Mouse (Mus musculus) erythroblast, embryonic 14.5 days (primary cell): ENCODE results near the gene Ugt1a7c. TPM values are rescaled to one million over a fixed set of nuclear protein-coding genes. Genes with fewer than 3 reads are reported as not detected.
"Not testable (repeated sequence)": the region's sequence is repeated elsewhere in the genome, so short reads cannot be mapped to it uniquely, and the experiment has no call there.

Source experiments
- H3K27me3 ChIP-seq: 2 replicates; pipeline ENCODE4 v1.6.1; 2012; ENCODE audit warnings: inconsistent platforms; ENCODE audit not compliant: control insufficient read depth
- H3K36me3 ChIP-seq: 2 replicates; pipeline ENCODE4 v1.6.1; 2012; ENCODE audit warnings: mild to moderate bottlenecking, inconsistent platforms; ENCODE audit not compliant: control insufficient read depth
- H3K4me1 ChIP-seq: 2 replicates; pipeline ENCODE4 v1.6.1; 2012; ENCODE audit warnings: inconsistent platforms; ENCODE audit not compliant: control insufficient read depth
- H3K4me3 ChIP-seq: replicated peaks from 2 replicates; pipeline ENCODE3; 2012; ENCODE audit warnings: moderate library complexity, mild to moderate bottlenecking, inconsistent platforms
- H3K9me3 ChIP-seq: 2 replicates; pipeline ENCODE4 v1.6.1; 2012; ENCODE audit warnings: low read length, inconsistent platforms, mixed read lengths; ENCODE audit not compliant: control insufficient read depth
- GATA1 ChIP-seq: IDR thresholded peaks from 2 replicates; pipeline ENCODE4 v1.6.1; 2012; ENCODE audit warnings: low read length, inconsistent platforms, mixed read lengths
- TAL1 ChIP-seq: IDR thresholded peaks from 3 replicates; pipeline ENCODE4 v1.6.1; 2012; ENCODE audit warnings: low read length, inconsistent platforms, mixed read lengths
- polyA plus RNA-seq: library from polyadenylated mRNA; stranded (reverse); fragments of >175 nt; gene quantifications from 2 replicates; pipeline ENCODE4 v1.2.3, GENCODE M21; 2012

Gene Ugt1a7c
- polyA plus RNA-seq, 1 experiment, result 0.06 TPM

DNA sequence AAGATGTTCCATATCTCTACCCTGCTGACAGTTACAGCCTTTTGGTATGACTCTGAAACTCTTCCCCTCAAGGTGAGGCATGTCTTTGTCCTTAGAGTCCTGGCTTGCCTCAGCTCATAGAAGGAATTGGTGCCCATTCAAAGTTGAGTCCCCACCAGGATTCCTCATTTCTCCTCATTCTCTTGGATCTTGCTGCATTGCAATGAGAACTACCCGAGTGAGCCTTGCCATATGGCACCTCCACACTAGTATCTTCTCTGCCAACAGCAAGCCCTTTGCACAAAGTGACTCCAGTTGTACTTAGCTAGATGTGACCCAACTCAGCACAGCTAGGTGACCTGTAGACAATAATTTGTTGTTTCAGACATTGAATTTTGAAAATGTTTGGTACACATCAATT, 128.7 kb downstream of the Ugt1a7c start:
- Histone ChIP-seq H3K27me3 (no peaks in the 10 kb centered on the region), H3K9me3 (peaks cover 18% of the 10 kb centered on the region), H3K4me1 (peaks cover 3% of the 10 kb centered on the region), H3K36me3 (no peaks in the 10 kb centered on the region), H3K4me3 (no peak overlapping the region)
- no peak for TF ChIP-seq TAL1
- no peak for TF ChIP-seq GATA1

DNA sequence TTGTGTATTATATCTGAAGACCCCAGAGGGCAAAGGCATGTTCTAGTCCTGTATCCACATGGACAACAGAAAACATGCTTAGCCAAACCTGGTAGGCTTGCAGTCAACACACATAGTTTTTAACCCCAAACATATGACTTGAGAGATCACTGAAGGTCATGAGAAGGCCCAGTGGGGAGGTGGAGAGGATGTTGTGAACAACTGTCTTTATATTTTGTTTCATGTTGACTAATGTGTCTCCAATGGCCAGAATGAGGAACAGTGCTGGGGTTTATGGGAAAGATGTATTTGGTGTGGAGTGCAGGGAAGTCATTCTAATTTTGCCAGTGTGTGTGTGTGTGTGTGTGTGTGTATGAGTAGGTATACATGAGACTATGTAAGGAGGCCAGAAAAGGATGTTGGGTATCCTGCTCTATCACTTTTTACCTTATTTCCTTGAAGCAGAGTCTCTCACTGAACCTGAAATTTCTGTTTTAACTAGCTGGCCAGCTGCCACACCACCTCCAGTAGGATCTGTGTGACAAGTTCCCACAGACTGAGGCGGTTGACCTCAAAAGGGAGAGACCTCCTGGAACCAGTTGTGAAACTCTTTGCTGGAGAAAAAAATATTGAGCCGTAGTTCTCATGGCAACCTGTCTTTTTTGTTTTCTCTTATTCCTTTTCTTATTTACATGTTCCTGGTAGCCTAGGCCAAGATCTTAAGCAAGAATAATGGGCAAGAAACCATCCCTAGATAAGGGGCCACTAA, 129.3 kb downstream of the Ugt1a7c start:
- Histone ChIP-seq H3K4me1 (peaks cover 3% of the 10 kb centered on the region), H3K4me3 (no peak overlapping the region), H3K27me3 (no peaks in the 10 kb centered on the region), H3K9me3 (peaks cover 18% of the 10 kb centered on the region), H3K36me3 (no peaks in the 10 kb centered on the region)
- TF ChIP-seq GATA1 (no peak), TAL1 (no peak)

DNA sequence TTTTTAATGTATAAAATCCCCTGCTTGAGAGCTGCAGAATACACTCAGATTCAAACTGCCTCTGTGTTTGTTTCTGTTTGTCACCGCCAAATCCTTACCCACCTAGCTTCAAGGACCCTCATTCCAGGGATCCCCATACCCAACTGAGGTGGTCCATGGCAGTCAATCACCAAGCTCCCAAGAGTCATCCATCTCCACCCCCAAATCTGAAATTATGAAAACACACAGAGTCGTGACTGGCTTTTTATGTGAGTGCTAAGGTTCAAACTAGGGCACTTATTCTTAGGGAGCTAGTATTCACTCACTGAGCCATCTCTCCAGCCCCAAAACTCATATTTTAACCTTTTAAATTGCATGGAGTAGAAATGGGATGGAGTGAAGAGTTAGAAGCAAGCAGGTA, 130.4 kb downstream of the Ugt1a7c start:
- H3K27me3 ChIP-seq, H3K36me3 ChIP-seq, H3K4me3 ChIP-seq, H3K4me1 ChIP-seq: not testable (repeated sequence)
- H3K9me3 ChIP-seq, result peaks cover 23% of the 10 kb centered on the region

DNA sequence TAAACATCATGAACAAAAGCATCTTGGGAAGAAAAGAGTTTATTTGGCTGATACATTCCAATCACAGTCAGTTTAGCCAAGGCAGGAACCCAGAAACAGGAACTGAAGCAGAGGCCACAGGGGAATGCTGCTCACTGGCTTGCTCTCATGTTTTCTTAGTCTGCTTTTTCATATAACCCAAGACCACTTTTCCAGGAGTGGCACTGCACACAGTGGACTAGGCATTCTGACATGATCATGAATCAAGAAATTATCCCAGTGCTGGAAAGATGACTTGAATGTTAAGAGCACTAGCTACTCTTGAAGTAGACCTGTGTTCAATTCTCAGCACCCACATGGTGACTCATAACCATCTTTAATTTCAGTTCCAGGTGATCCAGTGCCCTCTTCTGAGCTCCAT, 130.9 kb downstream of the Ugt1a7c start:
- peaks cover 3% of the 10 kb centered on the region for H3K4me1 ChIP-seq
- no peaks in the 10 kb centered on the region for H3K36me3 ChIP-seq
- TF ChIP-seq TAL1 (no peak), GATA1 (no peak)
- no peak overlapping the region for H3K4me3 ChIP-seq
- no peaks in the 10 kb centered on the region for H3K27me3 ChIP-seq
- H3K9me3 ChIP-seq, result peaks cover 28% of the 10 kb centered on the region

DNA sequence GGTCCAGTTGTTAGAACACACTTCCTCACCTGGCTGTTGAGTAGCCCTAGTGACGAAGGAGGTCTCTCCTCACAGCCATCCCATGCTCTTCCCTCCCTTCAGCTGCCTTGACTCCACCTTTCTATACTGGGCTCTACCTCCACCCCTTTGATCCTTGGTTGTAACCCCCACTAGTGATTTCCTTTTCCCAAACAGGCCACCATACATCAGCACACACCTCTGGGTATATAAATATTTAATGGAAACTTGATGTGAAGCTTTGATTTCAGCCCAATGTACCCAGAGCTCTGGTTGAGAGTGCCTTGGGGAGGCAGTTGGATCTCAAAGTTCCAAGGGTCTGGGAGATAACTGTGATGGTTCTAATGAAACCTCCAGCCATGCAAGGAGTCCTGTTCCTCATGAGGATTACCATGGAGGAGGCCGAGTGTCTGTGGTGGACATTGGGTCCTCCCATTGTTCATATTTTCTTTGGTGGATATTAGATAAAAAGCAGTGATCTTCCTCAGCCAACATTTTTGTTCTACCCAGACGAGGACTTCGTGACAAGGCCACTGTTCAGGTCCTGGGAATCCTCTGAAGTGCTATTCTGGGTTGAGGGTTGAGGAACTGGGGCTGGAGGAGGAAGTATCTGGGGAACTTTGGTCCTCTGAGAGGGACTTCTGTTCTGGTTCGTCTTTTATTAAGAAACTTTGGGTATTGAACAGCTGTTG, 132.0 kb downstream of the Ugt1a7c start, which contains the start of gene Mroh2a:
Gene Mroh2a, plus strand, starts transcription at position 317 of the 710 bp plus-strand sequence.
- Histone ChIP-seq H3K36me3 (no peaks in the 10 kb centered on the region), H3K4me1 (peaks cover 3% of the 10 kb centered on the region), H3K4me3 (no peak within 1 kb of the TSS), H3K9me3 (peaks cover 29% of the 10 kb centered on the region), H3K27me3 (no peaks in the 10 kb centered on the region)
- TF ChIP-seq GATA1 (no peak), TAL1 (no peak)

DNA sequence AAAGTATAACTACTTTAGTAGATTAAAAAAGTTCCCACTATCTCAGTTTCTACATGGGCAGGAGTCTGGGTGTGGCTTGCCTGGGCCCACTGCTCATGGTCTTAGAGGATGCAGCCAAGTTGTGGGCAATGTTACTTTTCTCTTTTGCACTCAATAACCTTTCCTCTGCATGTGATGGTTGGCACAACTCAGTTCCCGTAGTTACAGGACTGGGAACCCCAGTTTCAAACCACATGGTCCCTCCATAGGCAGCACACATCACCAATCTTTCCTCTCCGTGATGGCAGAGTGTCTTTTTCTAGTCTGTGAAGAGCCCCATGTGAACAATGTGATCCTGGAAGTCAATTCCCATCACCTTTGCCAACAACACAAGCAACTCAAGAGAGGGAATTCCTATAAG, 132.6 kb downstream of the Ugt1a7c start:
- no peak for TF ChIP-seq TAL1
- TF ChIP-seq GATA1, result no peak
- peaks cover 3% of the 10 kb centered on the region for H3K4me1 ChIP-seq
- H3K27me3 ChIP-seq, result no peaks in the 10 kb centered on the region
- no peak overlapping the region for H3K4me3 ChIP-seq
- H3K9me3 ChIP-seq, result peaks cover 34% of the 10 kb centered on the region
- H3K36me3 ChIP-seq, result no peaks in the 10 kb centered on the region

DNA sequence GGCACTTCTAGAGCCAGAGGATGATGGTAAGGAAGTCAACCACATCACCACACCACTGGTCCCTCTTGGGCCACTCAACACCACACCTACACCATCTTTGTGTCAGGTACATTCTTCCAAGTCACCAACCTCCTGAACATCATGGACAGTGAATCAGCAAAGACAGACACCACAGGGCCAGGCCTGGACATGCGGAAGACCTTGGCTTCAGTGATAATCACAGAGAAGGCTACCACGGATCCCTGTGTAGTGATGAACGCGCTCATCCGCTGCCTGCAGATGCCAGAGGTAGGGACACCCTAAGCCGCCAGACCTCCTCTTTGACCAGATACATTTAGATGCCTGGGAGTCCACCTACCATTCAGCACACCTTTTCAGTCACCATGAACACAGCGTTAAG, 133.3 kb downstream of the Ugt1a7c start:
- Histone ChIP-seq H3K4me1 (peaks cover 3% of the 10 kb centered on the region), H3K9me3 (peaks cover 38% of the 10 kb centered on the region), H3K36me3 (no peaks in the 10 kb centered on the region), H3K27me3 (no peaks in the 10 kb centered on the region), H3K4me3 (no peak overlapping the region)
- TF ChIP-seq TAL1, result no peak
- TF ChIP-seq GATA1, result no peak

DNA sequence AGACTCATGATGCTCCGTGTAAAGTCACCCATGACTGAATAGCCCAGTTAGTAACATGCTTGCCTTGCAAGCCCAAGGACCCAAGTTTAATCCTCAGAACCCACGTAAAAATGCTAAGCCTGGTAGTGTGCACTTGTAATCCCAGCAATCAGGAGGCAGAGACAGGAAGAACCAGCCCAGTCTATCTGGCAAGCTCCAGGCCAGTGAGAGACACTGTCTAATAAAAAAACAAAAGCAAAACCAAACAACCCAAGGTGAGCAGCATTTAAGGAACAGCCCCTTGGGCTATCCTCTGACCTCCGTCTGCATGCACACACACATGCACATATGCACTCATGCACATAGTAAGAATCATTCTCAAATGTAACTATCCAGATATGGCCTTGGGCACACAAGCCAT, 134.7 kb downstream of the Ugt1a7c start:
- Histone ChIP-seq H3K9me3 (peaks cover 48% of the 10 kb centered on the region), H3K27me3 (no peaks in the 10 kb centered on the region), H3K4me1 (peaks cover 3% of the 10 kb centered on the region), H3K36me3 (no peaks in the 10 kb centered on the region), H3K4me3 (no peak overlapping the region)
- TF ChIP-seq TAL1 (no peak), GATA1 (no peak)

DNA sequence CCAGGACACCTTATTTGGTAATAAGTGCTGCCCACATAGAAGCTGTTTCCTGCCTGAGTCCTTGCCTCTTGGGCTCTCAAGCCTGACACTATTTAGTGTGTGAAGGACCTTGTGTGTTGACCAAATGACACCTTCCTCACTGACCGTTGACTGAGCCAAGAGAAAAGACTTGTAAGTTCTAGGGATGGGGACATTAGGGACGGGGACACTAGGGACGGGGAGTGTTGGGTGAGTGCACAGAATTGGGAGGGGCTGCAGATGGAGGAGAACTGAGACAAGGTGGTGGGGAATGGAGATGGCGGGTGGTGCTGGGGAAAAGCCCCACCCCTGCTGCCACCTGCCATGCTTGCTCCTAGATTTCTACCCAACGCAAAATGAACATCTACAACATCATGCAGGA, 135.1 kb downstream of the Ugt1a7c start:
- H3K4me1 ChIP-seq, result peaks cover 3% of the 10 kb centered on the region
- no peak overlapping the region for H3K4me3 ChIP-seq
- TF ChIP-seq GATA1 (no peak), TAL1 (no peak)
- H3K27me3 ChIP-seq, result 0 out of 2 replicates have a peak, but pooled peaks cover 2% of the 10 kb centered on the region
- no peaks in the 10 kb centered on the region for H3K36me3 ChIP-seq
- H3K9me3 ChIP-seq, result peaks cover 52% of the 10 kb centered on the region
